In the genomic region with DNA sequence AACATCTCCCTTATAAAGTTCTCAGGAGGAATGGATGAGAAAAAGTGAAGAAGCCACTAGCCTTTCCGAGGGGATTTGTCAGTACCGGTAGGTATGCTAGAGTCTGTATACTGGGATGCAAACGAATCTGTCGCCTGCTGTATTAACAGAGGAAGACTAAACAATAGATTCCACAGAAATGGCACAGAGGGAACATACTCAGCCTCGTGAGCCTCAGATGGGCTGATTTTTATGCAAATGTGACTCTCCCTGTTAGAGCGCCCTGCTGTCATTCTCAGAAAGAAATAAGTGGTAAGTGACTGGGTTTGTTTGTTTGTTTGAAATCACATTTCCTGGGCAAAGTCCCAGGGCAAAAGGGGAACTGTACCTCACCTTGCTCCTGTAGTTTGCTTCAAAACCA, we compare ENCODE assay signal across 27 mouse cellular contexts. TPM values are rescaled to one million over a fixed set of nuclear protein-coding genes. Genes with fewer than 3 reads are reported as not detected.
A peak's percentile ranks its signal among the peaks of the same experiment; 100 is the strongest.
DNase-seq lines count a peak whose midpoint lies in the region; ATAC-seq and TF ChIP-seq lines count a peak whose summit lies in the region.
"Had no signal": no experiment of that assay in that cellular context is flagged by ENCODE, and none has a peak within 500 bp of the region (broad histone marks: within the 10 kb centered on the region; RNA-seq: fewer than 3 reads in every experiment).

No protein-coding gene starts in this region.

- no peak overlapping the region for H3K27ac ChIP-seq in hindbrain, embryonic 11.5 days (ENCODE audit: low read depth, low read length)
- no peak overlapping the region for H3K27ac ChIP-seq in hindbrain, embryonic 14.5 days
- no peak overlapping the region for H3K27ac ChIP-seq in midbrain, embryonic 14.5 days (replicated peaks; ENCODE audit: low read depth, low read length)
- H3K27ac ChIP-seq in midbrain, embryonic 15.5 days: no peak overlapping the region
- no peak overlapping the region for H3K27ac ChIP-seq in forebrain, embryonic 16.5 days (ENCODE audit: low read length)
- H3K27ac ChIP-seq: intestine, embryonic 15.5 days; kidney, postnatal 0 days; limb, embryonic 10.5 days; limb, embryonic 15.5 days; liver, embryonic 15.5 days; midbrain, embryonic 10.5 days; stomach, postnatal 0 days had no signal

- no peak overlapping the region for H3K4me3 ChIP-seq in hindbrain, embryonic 11.5 days (ENCODE audit: low read depth, low read length)
- H3K4me3 ChIP-seq in hindbrain, embryonic 14.5 days (replicated peaks; ENCODE audit: low read length): no peak overlapping the region
- no peak overlapping the region for H3K4me3 ChIP-seq in midbrain, embryonic 14.5 days (replicated peaks; ENCODE audit: low read depth, low read length)
- no peak overlapping the region for H3K4me3 ChIP-seq in midbrain, embryonic 15.5 days
- no peak overlapping the region for H3K4me3 ChIP-seq in forebrain, embryonic 16.5 days (replicated peaks; ENCODE audit: low read length)
- H3K4me3 ChIP-seq: intestine, embryonic 15.5 days; limb, embryonic 10.5 days; limb, embryonic 15.5 days; liver, embryonic 15.5 days; midbrain, embryonic 10.5 days had no signal

- no peaks in the 10 kb centered on the region for H3K36me3 ChIP-seq in hindbrain, embryonic 11.5 days (ENCODE audit: control insufficient read depth, insufficient read depth, low read length)
- no peaks in the 10 kb centered on the region for H3K36me3 ChIP-seq in hindbrain, embryonic 14.5 days (replicated peaks; ENCODE audit: control insufficient read depth, insufficient read depth)
- H3K36me3 ChIP-seq in midbrain, embryonic 14.5 days (ENCODE audit: control insufficient read depth, insufficient read depth, low read length): no peaks in the 10 kb centered on the region
- no peaks in the 10 kb centered on the region for H3K36me3 ChIP-seq in midbrain, embryonic 15.5 days (replicated peaks)
- no peaks in the 10 kb centered on the region for H3K36me3 ChIP-seq in forebrain, embryonic 16.5 days (ENCODE audit: control insufficient read depth, insufficient read depth)
- H3K36me3 ChIP-seq: intestine, embryonic 15.5 days; limb, embryonic 10.5 days; limb, embryonic 15.5 days; liver, embryonic 15.5 days had no signal

- 26% methylated on average over 6 of the region's 6 CpGs for WGBS in hindbrain, embryonic 11.5 days
- WGBS in hindbrain, embryonic 14.5 days: 18% methylated on average over 6 of the region's 6 CpGs
- WGBS in midbrain, embryonic 14.5 days: 16% methylated on average over 6 of the region's 6 CpGs
- WGBS in midbrain, embryonic 15.5 days: 13% methylated on average over 6 of the region's 6 CpGs
- 8% methylated on average over 6 of the region's 6 CpGs for WGBS in forebrain, embryonic 16.5 days

- TF ChIP-seq POLR2A in brain, embryonic 14.5 days (IDR thresholded peaks at IDR 0.05; ENCODE audit: borderline replicate concordance, extremely low read depth, insufficient read depth, insufficient read length, poor library complexity, severe bottlenecking): no peak

- peak; percentile 55; the same call in 1 of the 2 replicates for ATAC-seq in hindbrain, embryonic 11.5 days (ENCODE audit: low FRiP score)
- ATAC-seq in hindbrain, embryonic 14.5 days (ENCODE audit: low FRiP score): no peak
- no peak for ATAC-seq in midbrain, embryonic 14.5 days (ENCODE audit: low FRiP score, low TSS enrichment)
- ATAC-seq in midbrain, embryonic 15.5 days (replicated peaks): no peak
- ATAC-seq in forebrain, embryonic 16.5 days: peak; percentile 75
- ATAC-seq: hindbrain, embryonic 16.5 days; intestine, embryonic 15.5 days had no signal

- no peaks in the 10 kb centered on the region for H3K27me3 ChIP-seq in hindbrain, embryonic 11.5 days (ENCODE audit: control insufficient read depth, insufficient read depth, low read length)
- H3K27me3 ChIP-seq in hindbrain, embryonic 14.5 days (ENCODE audit: control insufficient read depth, insufficient read depth, low read length): no peaks in the 10 kb centered on the region
- no peaks in the 10 kb centered on the region for H3K27me3 ChIP-seq in midbrain, embryonic 14.5 days (ENCODE audit: control insufficient read depth, insufficient read depth, low read length)
- H3K27me3 ChIP-seq in midbrain, embryonic 15.5 days (replicated peaks): no peaks in the 10 kb centered on the region
- no peaks in the 10 kb centered on the region for H3K27me3 ChIP-seq in forebrain, embryonic 16.5 days (replicated peaks; ENCODE audit: control insufficient read depth, insufficient read depth, low read length)
- H3K27me3 ChIP-seq: intestine, embryonic 15.5 days; limb, embryonic 15.5 days; liver, embryonic 15.5 days had no signal

- peak; percentile 10 for DNase-seq in hindbrain, embryonic 11.5 days (ENCODE audit: low spot score)
- no peak for DNase-seq in hindbrain, embryonic 14.5 days (ENCODE audit: low spot score)
- peak; percentile 19 for DNase-seq in midbrain, embryonic 14.5 days
- DNase-seq in brain, embryonic 14.5 days (ENCODE audit: low read depth): peak; percentile 73
- no peak for DNase-seq in frontal cortex, postnatal 10 days (ENCODE audit: low spot score in 2 of 2)
- DNase-seq in urinary bladder, postnatal 25 days (ENCODE audit: low spot score): no peak
- DNase-seq: adrenal gland, postnatal 10 days; cerebellum, adult 11 months; cerebellum, adult 9-10 months; cerebellum, postnatal 36 days; kidney, adult 2 months; kidney, postnatal 4 days; lung, embryonic 14.5 days; lung, postnatal 14 days; right cerebral cortex, postnatal 4 days; thymus, adult 2 months; thymus, postnatal 4 days had no signal

- H3K4me1 ChIP-seq in hindbrain, embryonic 11.5 days (replicated peaks; ENCODE audit: control insufficient read depth, insufficient read depth, low read length): peaks cover 3% of the 10 kb centered on the region; the same call in 1 of the 2 replicates
- H3K4me1 ChIP-seq in hindbrain, embryonic 14.5 days (replicated peaks; ENCODE audit: control insufficient read depth, insufficient read depth, low read length): peaks cover 6% of the 10 kb centered on the region; the same call in 1 of the 2 replicates
- H3K4me1 ChIP-seq in midbrain, embryonic 14.5 days (ENCODE audit: control insufficient read depth, insufficient read depth, low read length): peaks cover 2% of the 10 kb centered on the region; the same call in 1 of the 2 replicates
- 0 out of 2 replicates have a peak, but pooled peaks cover 5% of the 10 kb centered on the region for H3K4me1 ChIP-seq in midbrain, embryonic 15.5 days
- H3K4me1 ChIP-seq in forebrain, embryonic 16.5 days (replicated peaks; ENCODE audit: control insufficient read depth, insufficient read depth, low read length): no peaks in the 10 kb centered on the region; the same call in 1 of the 2 replicates
- H3K4me1 ChIP-seq: intestine, embryonic 15.5 days; limb, embryonic 10.5 days; limb, embryonic 15.5 days; liver, embryonic 15.5 days had no signal

- no peaks in the 10 kb centered on the region for H3K9me3 ChIP-seq in hindbrain, embryonic 11.5 days (ENCODE audit: control insufficient read depth, low read length)
- no peaks in the 10 kb centered on the region for H3K9me3 ChIP-seq in hindbrain, embryonic 14.5 days (ENCODE audit: control insufficient read depth, low read length)
- H3K9me3 ChIP-seq in midbrain, embryonic 14.5 days (ENCODE audit: control insufficient read depth, low read length): no peaks in the 10 kb centered on the region
- no peaks in the 10 kb centered on the region for H3K9me3 ChIP-seq in midbrain, embryonic 15.5 days
- H3K9me3 ChIP-seq in forebrain, embryonic 16.5 days (ENCODE audit: control insufficient read depth, low read length): no peaks in the 10 kb centered on the region
- H3K9me3 ChIP-seq: intestine, embryonic 15.5 days; limb, embryonic 10.5 days; limb, embryonic 15.5 days; liver, embryonic 15.5 days; midbrain, embryonic 10.5 days had no signal

- no peak overlapping the region for H3K4me2 ChIP-seq in hindbrain, embryonic 11.5 days (replicated peaks; ENCODE audit: low read depth, low read length)
- no peak overlapping the region for H3K4me2 ChIP-seq in hindbrain, embryonic 14.5 days (replicated peaks)
- no peak overlapping the region for H3K4me2 ChIP-seq in midbrain, embryonic 14.5 days (ENCODE audit: low read length)
- H3K4me2 ChIP-seq in midbrain, embryonic 15.5 days: no peak overlapping the region
- no peak overlapping the region for H3K4me2 ChIP-seq in forebrain, embryonic 16.5 days (ENCODE audit: low read length)
- H3K4me2 ChIP-seq: intestine, embryonic 15.5 days; limb, embryonic 15.5 days; liver, embryonic 15.5 days; lung, embryonic 14.5 days had no signal

- no peak overlapping the region for H3K9ac ChIP-seq in hindbrain, embryonic 11.5 days (ENCODE audit: low read depth, low read length)
- no peak overlapping the region for H3K9ac ChIP-seq in hindbrain, embryonic 14.5 days
- no peak overlapping the region for H3K9ac ChIP-seq in midbrain, embryonic 14.5 days (replicated peaks; ENCODE audit: low read length)
- no peak overlapping the region for H3K9ac ChIP-seq in midbrain, embryonic 15.5 days
- no peak overlapping the region for H3K9ac ChIP-seq in forebrain, embryonic 16.5 days (replicated peaks; ENCODE audit: low read depth, low read length)
- H3K9ac ChIP-seq: intestine, embryonic 15.5 days; limb, embryonic 15.5 days; liver, embryonic 15.5 days; lung, embryonic 14.5 days had no signal

- TF ChIP-seq CTCF in brain, embryonic 14.5 days (IDR thresholded peaks at IDR 0.05; ENCODE audit: borderline replicate concordance, extremely low read depth, insufficient read depth, insufficient read length): no peak

RNA-seq across cellular contexts. Expression of a gene that starts 59.0 kb away (rescaled TPM):
- polyA plus RNA-seq in hindbrain, embryonic 11.5 days (2014; fragmentation: Nextera tagmentation; extraction: Ambion mirVana): 10.6 and 10.9 TPM in 2 replicates
- polyA plus RNA-seq in hindbrain, embryonic 14.5 days (2014; fragmentation: Nextera tagmentation; extraction: Ambion mirVana): 70.4 and 88.9 TPM in 2 replicates
- 63.4 and 67.9 TPM in 2 replicates for polyA plus RNA-seq in midbrain, embryonic 14.5 days (2014; fragmentation: Nextera tagmentation; extraction: Ambion mirVana)
- 75.2 and 78.7 TPM in 2 replicates for polyA plus RNA-seq in midbrain, embryonic 15.5 days (2015; fragmentation: Nextera tagmentation; extraction: Ambion mirVana)
- 61.6 and 92.8 TPM in 2 replicates for polyA plus RNA-seq in brain, embryonic 14.5 days (2012; rRNA removed)
- 31.4 and 39.4 TPM in 2 replicates for polyA plus RNA-seq in forebrain, embryonic 16.5 days (2015; fragmentation: Nextera tagmentation; extraction: Ambion mirVana)

Comparison
In these comparisons a context has a peak if more than half of its experiments do, and no peak if none do; other contexts are left out.
1. ATAC-seq: peak in hindbrain, embryonic 11.5 days (single experiment) and forebrain, embryonic 16.5 days (single experiment); none in hindbrain, embryonic 14.5 days (single experiment), midbrain, embryonic 14.5 days (single experiment) and midbrain, embryonic 15.5 days (single experiment).
2. DNase-seq: peak in hindbrain, embryonic 11.5 days (single experiment), midbrain, embryonic 14.5 days (single experiment) and brain, embryonic 14.5 days (single experiment); none in hindbrain, embryonic 14.5 days (single experiment), frontal cortex, postnatal 10 days (0 of 2) and urinary bladder, postnatal 25 days (single experiment).